Mouse (Mus musculus): ENCODE data around the gene Fryl. TPM values are rescaled to one million over a fixed set of nuclear protein-coding genes. Genes with fewer than 3 reads are reported as not detected.

The Fryl gene
- polyA plus RNA-seq, 2 experiments = 26.1 to 26.7 TPM

GRCm38 (mm10) chr5:73248211-73248610, 8.2 kb downstream of the Fryl start:
- DNase-seq (ENCODE audit: low spot score) (no peak), ATAC-seq (ENCODE audit: low FRiP score, low read depth) (no peak)
- H3K4me3 ChIP-seq (replicated peaks; ENCODE audit: low read length) = no peak overlapping the region
- no peak for TF ChIP-seq POLR2A (IDR thresholded peaks at IDR 0.05; ENCODE audit: borderline replicate concordance, extremely low read depth, insufficient read depth, insufficient read length)
- WGBS = 60% methylated on average over 8 of the region's 8 CpGs
- H3K4me1 ChIP-seq (ENCODE audit: control insufficient read depth, insufficient read depth, low read length) = no peaks in the 10 kb centered on the region
- no peak overlapping the region for H3K4me2 ChIP-seq (replicated peaks; ENCODE audit: low read depth, low read length, severe bottlenecking)
- H3K9ac ChIP-seq (ENCODE audit: low read depth, low read length, severe bottlenecking) = no peak overlapping the region
- no peaks in the 10 kb centered on the region for H3K27me3 ChIP-seq (ENCODE audit: control insufficient read depth, insufficient read depth, low read length)
- no peaks in the 10 kb centered on the region for H3K9me3 ChIP-seq (ENCODE audit: control insufficient read depth, low read length)
- no peaks in the 10 kb centered on the region for H3K36me3 ChIP-seq (ENCODE audit: control insufficient read depth, insufficient read depth, low read length)
- H3K27ac ChIP-seq (replicated peaks; ENCODE audit: low read depth, low read length) = no peak overlapping the region

DNA sequence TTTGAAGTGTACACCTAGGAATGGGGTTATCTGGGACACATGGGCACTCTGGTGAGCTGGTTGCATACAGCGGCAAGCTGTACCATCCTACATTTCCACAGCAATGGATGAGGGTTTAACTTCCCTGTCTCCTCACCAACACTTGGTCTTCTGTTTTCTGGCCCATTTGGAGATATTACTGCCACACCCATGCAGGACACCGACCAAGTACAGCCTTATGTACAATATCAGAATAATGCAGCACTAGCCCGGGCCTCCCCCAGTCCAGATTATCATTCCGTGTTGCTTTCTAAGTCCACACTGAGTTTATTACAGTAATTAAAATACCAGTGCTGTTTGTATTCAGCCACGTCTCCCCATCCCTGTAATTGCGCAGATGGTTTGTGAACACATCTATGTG, 10.0 kb downstream of the Fryl start:
- Histone ChIP-seq H3K4me1 (ENCODE audit: control insufficient read depth, insufficient read depth, low read length) (no peaks in the 10 kb centered on the region), H3K27me3 (ENCODE audit: control insufficient read depth, insufficient read depth, low read length) (no peaks in the 10 kb centered on the region), H3K9ac (ENCODE audit: low read depth, low read length, severe bottlenecking) (no peak overlapping the region), H3K4me2 (replicated peaks; ENCODE audit: low read depth, low read length, severe bottlenecking) (no peak overlapping the region), H3K9me3 (ENCODE audit: control insufficient read depth, low read length) (no peaks in the 10 kb centered on the region), H3K36me3 (ENCODE audit: control insufficient read depth, insufficient read depth, low read length) (no peaks in the 10 kb centered on the region), H3K4me3 (replicated peaks; ENCODE audit: low read length) (no peak overlapping the region), H3K27ac (replicated peaks; ENCODE audit: low read depth, low read length) (no peak overlapping the region)
- WGBS = 74% methylated on average over 6 of the region's 6 CpGs
- ATAC-seq (ENCODE audit: low FRiP score, low read depth) (no peak), DNase-seq (ENCODE audit: low spot score) (no peak)
- no peak for TF ChIP-seq POLR2A (IDR thresholded peaks at IDR 0.05; ENCODE audit: borderline replicate concordance, extremely low read depth, insufficient read depth, insufficient read length)

DNA sequence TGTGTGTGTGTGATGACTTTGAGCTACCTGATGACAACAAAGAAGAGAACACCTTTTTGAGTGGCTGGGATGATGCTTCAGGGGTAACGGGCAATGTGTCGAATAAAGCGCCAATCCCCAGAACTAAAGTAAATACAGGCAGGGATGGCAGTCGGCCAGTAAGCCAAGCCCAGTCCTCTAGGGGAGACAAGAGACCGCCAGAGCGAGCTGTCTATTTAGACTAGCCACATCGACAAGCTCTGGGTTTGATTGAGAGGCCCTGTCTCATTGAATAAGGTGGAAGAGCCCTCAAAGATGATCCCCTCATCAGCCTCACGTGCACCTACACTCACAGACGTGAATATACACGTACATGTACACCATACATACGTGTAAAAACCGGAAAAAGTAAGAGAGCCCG, 12.0 kb downstream of the Fryl start:
- DNase-seq (ENCODE audit: low spot score) (peak; percentile 37), ATAC-seq (ENCODE audit: low FRiP score, low read depth) (no peak)
- Histone ChIP-seq H3K27ac (replicated peaks; ENCODE audit: low read depth, low read length) (no peak overlapping the region), H3K27me3 (ENCODE audit: control insufficient read depth, insufficient read depth, low read length) (no peaks in the 10 kb centered on the region), H3K4me2 (replicated peaks; ENCODE audit: low read depth, low read length, severe bottlenecking) (no peak overlapping the region), H3K4me3 (replicated peaks; ENCODE audit: low read length) (no peak overlapping the region), H3K9ac (ENCODE audit: low read depth, low read length, severe bottlenecking) (no peak overlapping the region), H3K4me1 (ENCODE audit: control insufficient read depth, insufficient read depth, low read length) (no peaks in the 10 kb centered on the region), H3K36me3 (ENCODE audit: control insufficient read depth, insufficient read depth, low read length) (no peaks in the 10 kb centered on the region), H3K9me3 (ENCODE audit: control insufficient read depth, low read length) (no peaks in the 10 kb centered on the region)
- TF ChIP-seq POLR2A (IDR thresholded peaks at IDR 0.05; ENCODE audit: borderline replicate concordance, extremely low read depth, insufficient read depth, insufficient read length) = no peak
- 77% methylated on average over 13 of the region's 13 CpGs for WGBS

GRCm38 (mm10) chr5:73241966-73242365, 14.5 kb downstream of the Fryl start:
- 74% methylated on average over 8 of the region's 8 CpGs for WGBS
- ATAC-seq (ENCODE audit: low FRiP score, low read depth) = no peak

DNA sequence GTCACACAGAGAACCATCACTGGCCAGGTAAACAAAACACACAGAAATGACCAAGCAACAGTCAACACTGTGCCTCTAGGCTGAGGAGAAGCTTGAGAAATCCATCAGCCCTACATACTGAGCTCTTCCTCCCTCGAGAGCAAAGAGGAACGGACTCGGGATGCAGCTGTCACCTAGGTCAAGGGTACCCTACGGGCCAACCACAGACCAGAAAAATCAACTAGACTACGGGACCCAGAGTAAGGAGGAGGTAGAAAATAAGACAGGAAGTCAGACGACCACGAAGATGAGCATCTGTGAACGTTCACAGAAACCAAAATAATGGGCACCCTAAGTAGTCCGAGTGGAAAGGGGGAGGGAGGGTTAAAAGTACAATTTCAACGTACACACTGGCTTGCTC, 15.1 kb downstream of the Fryl start:
- no peak for DNase-seq (ENCODE audit: low spot score)
- no peaks in the 10 kb centered on the region for H3K9me3 ChIP-seq (ENCODE audit: control insufficient read depth, low read length)
- TF ChIP-seq POLR2A (IDR thresholded peaks at IDR 0.05; ENCODE audit: borderline replicate concordance, extremely low read depth, insufficient read depth, insufficient read length) = no peak
- no peaks in the 10 kb centered on the region for H3K36me3 ChIP-seq (ENCODE audit: control insufficient read depth, insufficient read depth, low read length)
- no peak for ATAC-seq (ENCODE audit: low FRiP score, low read depth)
- no peaks in the 10 kb centered on the region for H3K27me3 ChIP-seq (ENCODE audit: control insufficient read depth, insufficient read depth, low read length)
- WGBS = 70% methylated on average over 10 of the region's 10 CpGs
- no peak overlapping the region for H3K4me3 ChIP-seq (replicated peaks; ENCODE audit: low read length)
- no peaks in the 10 kb centered on the region for H3K4me1 ChIP-seq (ENCODE audit: control insufficient read depth, insufficient read depth, low read length)
- no peak overlapping the region for H3K4me2 ChIP-seq (replicated peaks; ENCODE audit: low read depth, low read length, severe bottlenecking)
- no peak overlapping the region for H3K9ac ChIP-seq (ENCODE audit: low read depth, low read length, severe bottlenecking)
- no peak overlapping the region for H3K27ac ChIP-seq (replicated peaks; ENCODE audit: low read depth, low read length)

More at GRCm38 (mm10) chr5:73241966-73242365, 14.5 kb downstream of the Fryl start:
- Histone ChIP-seq H3K9me3 (ENCODE audit: control insufficient read depth, low read length) (no peaks in the 10 kb centered on the region), H3K4me3 (replicated peaks; ENCODE audit: low read length) (no peak overlapping the region), H3K27ac (replicated peaks; ENCODE audit: low read depth, low read length) (no peak overlapping the region), H3K9ac (ENCODE audit: low read depth, low read length, severe bottlenecking) (no peak overlapping the region), H3K27me3 (ENCODE audit: control insufficient read depth, insufficient read depth, low read length) (no peaks in the 10 kb centered on the region), H3K36me3 (ENCODE audit: control insufficient read depth, insufficient read depth, low read length) (no peaks in the 10 kb centered on the region), H3K4me2 (replicated peaks; ENCODE audit: low read depth, low read length, severe bottlenecking) (no peak overlapping the region), H3K4me1 (ENCODE audit: control insufficient read depth, insufficient read depth, low read length) (no peaks in the 10 kb centered on the region)
- TF ChIP-seq POLR2A (IDR thresholded peaks at IDR 0.05; ENCODE audit: borderline replicate concordance, extremely low read depth, insufficient read depth, insufficient read length) = no peak
- no peak for DNase-seq (ENCODE audit: low spot score)

DNA sequence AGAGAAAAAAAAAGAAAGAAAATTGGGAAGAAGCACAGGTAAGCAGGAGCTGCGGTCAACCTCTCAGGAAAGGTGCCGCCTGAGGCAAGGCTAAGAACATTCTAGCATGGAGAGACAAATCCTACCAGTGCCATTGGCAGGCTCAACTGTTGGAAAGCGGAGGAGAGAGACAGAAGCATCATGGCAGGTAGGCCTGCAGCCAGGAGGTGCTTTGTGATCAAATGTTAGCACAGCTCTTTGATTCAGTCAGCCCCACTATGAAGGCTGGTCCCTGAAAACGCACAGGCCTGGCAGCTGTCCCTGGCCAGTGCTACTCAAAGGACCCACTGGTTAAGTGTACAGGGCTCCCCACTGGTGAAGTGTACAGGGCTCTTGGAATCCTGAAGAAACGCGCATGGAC, 16.0 kb downstream of the Fryl start:
- WGBS = 91% methylated on average over 6 of the region's 6 CpGs
- DNase-seq (ENCODE audit: low spot score) = no peak
- no peak for TF ChIP-seq POLR2A (IDR thresholded peaks at IDR 0.05; ENCODE audit: borderline replicate concordance, extremely low read depth, insufficient read depth, insufficient read length)
- Histone ChIP-seq H3K4me2 (replicated peaks; ENCODE audit: low read depth, low read length, severe bottlenecking) (no peak overlapping the region), H3K27me3 (ENCODE audit: control insufficient read depth, insufficient read depth, low read length) (no peaks in the 10 kb centered on the region), H3K9ac (ENCODE audit: low read depth, low read length, severe bottlenecking) (no peak overlapping the region), H3K4me1 (ENCODE audit: control insufficient read depth, insufficient read depth, low read length) (no peaks in the 10 kb centered on the region), H3K36me3 (ENCODE audit: control insufficient read depth, insufficient read depth, low read length) (no peaks in the 10 kb centered on the region), H3K9me3 (ENCODE audit: control insufficient read depth, low read length) (no peaks in the 10 kb centered on the region), H3K27ac (replicated peaks; ENCODE audit: low read depth, low read length) (no peak overlapping the region), H3K4me3 (replicated peaks; ENCODE audit: low read length) (no peak overlapping the region)
- no peak for ATAC-seq (ENCODE audit: low FRiP score, low read depth)

Measured in limb, embryonic 14.5 days (tissue).